Mouse (Mus musculus) pancreas, adult 10 weeks (tissue): Measurements from ENCODE around the gene Pfkp. TPM values are rescaled to one million over a fixed set of nuclear protein-coding genes. Genes with fewer than 3 reads are reported as not detected.

Experiments used
- polyA plus RNA-seq: library from polyadenylated mRNA; stranded (reverse); fragments of 350-450 nt; fragmentation: Illumina TruSeq; extraction: RNeasy Lipid Tissue Mini Kit (QIAGEN cat#74804); gene quantifications from one replicate; pipeline ENCODE4 v1.2.3, GENCODE M21; 2015; ENCODE audit warnings: low read depth, low replicate concordance; ENCODE audit not compliant: insufficient read depth

Gene Pfkp
- 9.8 TPM for polyA plus RNA-seq

GRCm38 (mm10) chr13:6648669-6649233 lies at the start of gene Pfkp:
Pfkp (minus strand) TSS chr13:6648777.

Other genes starting within 250 kb of the Pfkp start
- 9.1 TPM for gene Pitrm1, start 100.6 kb downstream of the Pfkp start, polyA plus RNA-seq